Mouse (Mus musculus) liver, adult 2 months (tissue): Measurements from ENCODE around the gene Tbc1d22a.

ENCODE experiments used
- CTCF ChIP-seq: fragments of 200-500 bp; IDR thresholded peaks from 2 replicates; pipeline ENCODE4 v1.5.1; 2011; ENCODE audit warnings: low read depth, low read length, control low read depth
- POLR2A ChIP-seq: fragments of 200-500 bp; IDR thresholded peaks from 2 replicates; pipeline ENCODE4 v1.6.1; 2011; ENCODE audit warnings: low read length, control low read depth; ENCODE audit not compliant: insufficient read depth; ENCODE audit errors: extremely low read depth

- TF ChIP-seq POLR2A (no peak), CTCF (no peak)
These were observed 277.3 kb downstream of the Tbc1d22a start for GRCm38 (mm10) chr15:86491434-86492099.
